Mouse (Mus musculus) heart, postnatal 4 days (tissue): ENCODE data around the gene Gch1. TPM values are rescaled to one million over a fixed set of nuclear protein-coding genes. Genes with fewer than 3 reads are reported as not detected.

Experiments
- total RNA-seq, 2 experiments: library from RNA; stranded (reverse); gene quantifications; 2 replicates each; pipeline ENCODE4 v1.2.3; 2021

Gene Gch1
- total RNA-seq, 2 experiments from 2014 or later = 7.4 TPM

Other genes with a start within 250 kb of the Gch1 start
- 10 to 100 TPM; 11.4 to 13.1 TPM for gene Wdhd1, start 87.4 kb upstream of the Gch1 start, total RNA-seq
- 10 to 100 TPM; 17.6 to 18.2 TPM for gene Socs4, start 87.5 kb upstream of the Gch1 start, total RNA-seq
- gene Mapk1ip1l, start 108.9 kb upstream of the Gch1 start, total RNA-seq = 10 to 100 TPM; 68.9 to 73.5 TPM
- gene Lgals3, start 178.3 kb upstream of the Gch1 start, total RNA-seq = 1 to 10 TPM; 2.6 to 3.5 TPM
- gene Dlgap5, start 229.0 kb upstream of the Gch1 start, total RNA-seq = 10 to 100 TPM; 26.5 to 35.0 TPM